Mouse (Mus musculus) ES-E14 (cell line): ENCODE results near the gene Taldo1.

Experiments used
- HCFC1 ChIP-seq: IDR thresholded peaks from 2 replicates; pipeline ENCODE4 v1.6.1; 2012; ENCODE audit warnings: low read length, inconsistent platforms, borderline replicate concordance; ENCODE audit not compliant: insufficient read depth
- MAFK ChIP-seq: IDR thresholded peaks from 2 replicates; pipeline ENCODE4 v1.6.1; 2014; ENCODE audit warnings: mild to moderate bottlenecking, low read depth, low read length, inconsistent platforms; ENCODE audit not compliant: insufficient read depth

- no peak for TF ChIP-seq HCFC1
- no peak for TF ChIP-seq MAFK
Measured at GRCm38 (mm10) chr7:141432741-141433516, 40.9 kb downstream of the Taldo1 start.
